Mouse (Mus musculus) bone marrow, adult 2 months (tissue): Measurements from ENCODE around the gene Adamts12.

ENCODE experiments used
- CTCF ChIP-seq: fragments of 200-500 bp; IDR thresholded peaks from 2 replicates; pipeline ENCODE4 v1.5.1; 2011; ENCODE audit warnings: low read length, control low read depth; ENCODE audit not compliant: control insufficient read depth, insufficient read depth
- POLR2A ChIP-seq: fragments of 200-500 bp; IDR thresholded peaks from 2 replicates; pipeline ENCODE4 v1.6.1; 2011; ENCODE audit warnings: low read depth, mild to moderate bottlenecking, control low read depth, low read length, borderline replicate concordance; ENCODE audit not compliant: control insufficient read depth

GRCm38 (mm10) chr15:11037376-11037695 is 27.3 kb upstream of the Adamts12 start:
- TF ChIP-seq CTCF (no peak), POLR2A (no peak)
